Mouse (Mus musculus) neural tube, embryonic 15.5 days (tissue): ENCODE data around the gene Orai1. TPM values are rescaled to one million over a fixed set of nuclear protein-coding genes. Genes with fewer than 3 reads are reported as not detected.

Source experiments
- ATAC-seq: fragments of 200-750 bp; cut with Nextera tagmentation; 2 replicates; pipeline ENCODE4 v1.8.0; 2017; ENCODE audit warnings: mild to moderate bottlenecking, moderate TSS enrichment, moderate library complexity; ENCODE audit not compliant: low FRiP score
- H3K27ac ChIP-seq: fragments of 300-500 bp; sonication (generic); replicated peaks from 2 replicates; pipeline ENCODE4 v1.5.1; 2015; ENCODE audit warnings: mild to moderate bottlenecking, inconsistent platforms
- H3K27me3 ChIP-seq: fragments of 300-500 bp; sonication (generic); replicated peaks from 2 replicates; pipeline ENCODE4 v1.6.1; 2015; ENCODE audit warnings: inconsistent platforms
- H3K36me3 ChIP-seq: fragments of 300-500 bp; sonication (generic); 2 replicates; pipeline ENCODE4 v1.6.1; 2015; ENCODE audit warnings: inconsistent platforms
- H3K4me1 ChIP-seq: fragments of 300-500 bp; sonication (generic); 2 replicates; pipeline ENCODE4 v1.6.1; 2015; ENCODE audit warnings: inconsistent platforms
- H3K4me2 ChIP-seq: fragments of 300-500 bp; sonication (generic); 2 replicates; pipeline ENCODE4 v1.6.1; 2015; ENCODE audit warnings: inconsistent platforms, mild to moderate bottlenecking, moderate library complexity
- H3K4me3 ChIP-seq: fragments of 300-500 bp; sonication (generic); replicated peaks from 2 replicates; pipeline ENCODE4 v1.5.1; 2015; ENCODE audit warnings: mild to moderate bottlenecking, inconsistent platforms
- H3K9ac ChIP-seq: fragments of 300-500 bp; sonication (generic); replicated peaks from 2 replicates; pipeline ENCODE4 v1.6.1; 2015; ENCODE audit warnings: mild to moderate bottlenecking, inconsistent platforms
- H3K9me3 ChIP-seq: fragments of 300-500 bp; sonication (generic); replicated peaks from 2 replicates; pipeline ENCODE4 v1.6.1; 2016; ENCODE audit warnings: inconsistent platforms
- WGBS: fragments of 180-500 bp; shearing (Covaris S2); methylation state at CpG from one replicate; pipeline ENCODE4 v1.1.7; 2015; ENCODE audit warnings: mixed read lengths; 5-methylcytosine and 5-hydroxymethylcytosine counted together
- polyA plus RNA-seq: library from polyadenylated mRNA; unstranded; fragments of >200 nt; fragmentation: Nextera tagmentation; extraction: Ambion mirVana; gene quantifications from 2 replicates; pipeline ENCODE4 v1.2.1, GENCODE M21; 2015

Orai1 gene
- polyA plus RNA-seq, 1 experiment from 2014 or later, result 14.2 TPM

- peak overlapping the region; percentile 85 for H3K4me2 ChIP-seq
- 4% methylated on average over 35 of the region's 35 CpGs for WGBS
- peak overlapping the region; percentile 83 for H3K27ac ChIP-seq
- no peaks in the 10 kb centered on the region for H3K9me3 ChIP-seq
- H3K4me1 ChIP-seq, result peaks cover 26% of the 10 kb centered on the region
- peak; percentile 91 for ATAC-seq
- H3K9ac ChIP-seq, result peak overlapping the region; percentile 82
- no peaks in the 10 kb centered on the region for H3K27me3 ChIP-seq
- H3K4me3 ChIP-seq, result peak overlapping the region; percentile 88
- no peaks in the 10 kb centered on the region for H3K36me3 ChIP-seq
Measured at GRCm38 (mm10) chr5:123076419-123077281, 61.8 kb downstream of the Orai1 start.

DNA sequence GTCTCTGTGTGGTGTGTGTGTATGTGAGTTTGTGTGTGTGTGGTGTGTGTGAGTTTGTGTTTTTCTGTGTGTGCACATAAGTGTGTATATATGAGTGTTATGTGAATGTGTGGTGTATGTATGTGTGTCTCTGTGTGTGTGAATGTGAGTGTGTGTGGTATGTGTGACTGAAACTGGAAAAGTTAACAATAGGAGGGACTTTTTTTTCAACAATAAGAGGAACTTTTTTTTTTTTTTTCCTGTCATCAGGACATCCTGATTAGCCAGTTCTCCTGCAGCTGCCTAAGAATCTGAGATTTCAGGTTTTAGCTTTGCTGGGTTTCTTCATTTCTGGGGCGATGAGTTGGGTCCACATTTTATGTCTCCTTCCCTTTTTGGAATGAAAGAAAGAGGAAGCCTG lies 64.7 kb downstream of the Orai1 start:
- Histone ChIP-seq H3K36me3 (no peaks in the 10 kb centered on the region), H3K27ac (no peak overlapping the region), H3K9me3 (no peaks in the 10 kb centered on the region), H3K4me3 (no peak overlapping the region), H3K4me2 (no peak overlapping the region), H3K9ac (no peak overlapping the region), H3K27me3 (no peaks in the 10 kb centered on the region), H3K4me1 (peaks cover 26% of the 10 kb centered on the region)
- no peak for ATAC-seq
- WGBS, result 90% methylated on average over 1 of the region's 1 CpGs

DNA sequence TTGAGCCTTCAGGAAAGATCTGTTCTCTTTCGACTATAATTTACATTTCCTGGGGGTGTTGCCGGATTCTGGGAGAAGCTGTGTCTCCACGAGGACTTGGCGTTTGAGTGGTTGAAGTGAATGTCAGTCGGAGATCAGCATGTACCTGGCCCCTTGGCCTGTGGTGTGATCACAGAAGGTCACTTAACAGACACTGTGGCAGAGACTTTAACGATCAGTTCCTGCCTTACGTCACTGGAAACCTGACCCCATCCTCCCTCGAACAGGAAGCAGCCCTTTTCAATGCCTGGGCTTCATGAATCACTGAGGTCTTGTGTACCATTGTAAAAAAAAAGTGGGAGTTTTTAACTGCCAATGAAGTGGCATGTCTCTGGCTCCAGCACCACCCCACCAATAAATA lies 65.2 kb downstream of the Orai1 start:
- Histone ChIP-seq H3K9me3 (no peaks in the 10 kb centered on the region), H3K4me3 (no peak overlapping the region), H3K4me2 (no peak overlapping the region), H3K9ac (no peak overlapping the region), H3K27ac (no peak overlapping the region), H3K27me3 (no peaks in the 10 kb centered on the region), H3K4me1 (peaks cover 26% of the 10 kb centered on the region), H3K36me3 (no peaks in the 10 kb centered on the region)
- 86% methylated on average over 8 of the region's 8 CpGs for WGBS
- no peak for ATAC-seq

Other genes starting within 250 kb of the Orai1 start
- gene Camkk2, start 235.7 kb upstream of the Orai1 start, polyA plus RNA-seq, result 56.7 and 69.9 TPM in 2 replicates
- gene Anapc5, start 193.7 kb upstream of the Orai1 start, polyA plus RNA-seq, result 451 TPM in 2 replicates
- gene Rnf34, start 165.0 kb upstream of the Orai1 start, polyA plus RNA-seq, result 41.4 and 43.6 TPM in 2 replicates
- 81.4 and 89.2 TPM in 2 replicates for gene Kdm2b, start 25.3 kb upstream of the Orai1 start, polyA plus RNA-seq
- gene Morn3, start 31.9 kb downstream of the Orai1 start, polyA plus RNA-seq, result 0.68 TPM in 1 of 2 replicates, not detected in the other
- gene Tmem120b, start 53.3 kb downstream of the Orai1 start, polyA plus RNA-seq, result 19.6 and 21.0 TPM in 2 replicates
- 19.2 and 20.9 TPM in 2 replicates for gene Rhof, start 117.6 kb downstream of the Orai1 start, polyA plus RNA-seq
- 10.5 and 11.2 TPM in 2 replicates for gene Setd1b, start 127.1 kb downstream of the Orai1 start, polyA plus RNA-seq
- 79.5 and 81.1 TPM in 2 replicates for gene Psmd9, start 154.3 kb downstream of the Orai1 start, polyA plus RNA-seq
- gene Hpd, start 167.7 kb downstream of the Orai1 start, polyA plus RNA-seq, result 0.50 TPM in 1 of 2 replicates, not detected in the other
- 1.1 and 1.2 TPM in 2 replicates for gene Wdr66, start 237.0 kb downstream of the Orai1 start, polyA plus RNA-seq